Mouse (Mus musculus): ENCODE data around the gene Deup1.

DNA sequence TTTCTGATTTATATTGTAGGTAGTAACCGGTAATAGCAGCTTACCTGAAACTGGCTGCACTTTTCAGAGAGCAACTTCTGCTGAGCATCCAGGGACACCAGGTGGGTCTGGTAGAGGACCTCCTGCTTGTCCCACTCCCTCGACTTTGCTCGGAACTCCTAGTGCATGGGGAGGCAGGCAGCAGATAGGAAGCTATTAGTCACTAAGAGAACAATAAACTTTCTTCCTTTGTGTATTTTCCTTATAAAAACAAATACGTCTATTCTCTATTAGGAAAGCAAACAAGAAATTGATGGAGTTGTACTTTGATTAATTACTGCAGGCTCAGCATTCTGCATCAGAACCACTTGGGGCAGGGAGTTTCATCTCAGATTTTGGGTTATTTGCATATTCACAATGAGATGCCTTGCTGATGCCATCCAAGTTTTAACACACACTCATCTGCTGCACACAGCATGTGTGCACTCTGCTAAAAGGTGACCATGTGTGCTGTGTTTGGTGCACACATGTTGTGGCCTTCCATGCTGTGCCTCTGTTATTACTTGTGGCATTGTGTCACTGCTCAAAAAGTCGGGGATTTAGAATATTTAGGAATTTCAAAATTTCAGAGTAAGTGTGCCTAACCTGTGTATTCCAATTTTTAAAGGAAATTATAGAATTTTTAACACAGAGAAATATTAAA, 26.7 kb downstream of the Deup1 start:
- TF ChIP-seq POLR2A (IDR thresholded peaks at IDR 0.05; ENCODE audit: control insufficient read depth, extremely low read depth, insufficient read depth, low read length, poor library complexity) (no peak), CTCF (IDR thresholded peaks at IDR 0.05; ENCODE audit: borderline replicate concordance, control insufficient read depth, extremely low read depth, insufficient read depth, low read length, poor library complexity) (no peak)

All from thymus, adult 2 months (tissue).